Mouse (Mus musculus): Measurements from ENCODE around the gene Sf3b4.

DNA sequence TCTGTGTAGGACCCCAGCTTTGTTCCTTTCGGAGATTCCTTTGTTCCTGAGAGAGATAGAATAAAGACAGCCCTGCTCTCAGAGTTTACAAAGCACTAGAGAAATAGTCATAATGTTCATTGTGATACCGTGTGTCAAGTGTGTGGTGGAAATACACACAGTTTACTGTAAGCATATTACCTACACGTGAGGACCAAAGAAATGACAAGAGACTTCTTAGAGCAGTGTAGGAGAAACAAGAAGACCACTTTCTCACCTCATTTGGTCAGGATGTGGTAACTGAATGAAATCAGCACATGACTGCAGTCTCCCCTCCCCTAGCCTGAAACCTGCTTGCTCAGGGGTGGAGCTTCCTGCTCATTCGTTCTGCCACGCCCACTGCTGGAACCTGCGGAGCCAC, 26.0 kb downstream of the Sf3b4 start:
- no peak for TF ChIP-seq CTCF (IDR thresholded peaks at IDR 0.05; ENCODE audit: low read depth, low read length)
- no peak for TF ChIP-seq POLR2A (IDR thresholded peaks at IDR 0.05; ENCODE audit: borderline replicate concordance, low read depth, low read length)

All from bone marrow macrophage, adult 2 months (primary cell).